Mouse (Mus musculus): ENCODE data around the gene Cmtm5.

- TF ChIP-seq POLR2A (IDR thresholded peaks at IDR 0.05; ENCODE audit: insufficient read depth, low read depth, low read length), result no peak
- TF ChIP-seq CTCF (IDR thresholded peaks at IDR 0.05; ENCODE audit: insufficient read depth, low read depth, low read length), result no peak
These were observed 17.7 kb downstream of the Cmtm5 start for GRCm38 (mm10) chr14:54953664-54954206.
